Mouse (Mus musculus): ENCODE measurements around the gene Oca2. TPM values are rescaled to one million over a fixed set of nuclear protein-coding genes. Genes with fewer than 3 reads are reported as not detected.

The Oca2 gene
- polyA plus RNA-seq (2012; rRNA removed) = not detected in 2 replicates

GRCm38 (mm10) chr7:56239543-56239942 lies at the start of gene Oca2:
Oca2 (plus strand) TSS chr7:56239760.

Other genes starting within 250 kb of the Oca2 start
- 8.1 and 9.6 TPM in 2 replicates for gene Nipa1, start 219.8 kb upstream of the Oca2 start, polyA plus RNA-seq (2012; rRNA removed)
- gene Herc2, start 189.6 kb upstream of the Oca2 start, polyA plus RNA-seq (2012; rRNA removed) = 6.1 and 7.5 TPM in 2 replicates

Data from liver, embryonic 14 days (tissue).